Mouse (Mus musculus): ENCODE results near the gene Slc5a2.

The Slc5a2 gene

GRCm38 (mm10) chr7:128296514-128296913, 31.1 kb downstream of the Slc5a2 start:
- no peak for ATAC-seq (ENCODE audit: insufficient number of reproducible peaks, low FRiP score, low TSS enrichment)

DNA sequence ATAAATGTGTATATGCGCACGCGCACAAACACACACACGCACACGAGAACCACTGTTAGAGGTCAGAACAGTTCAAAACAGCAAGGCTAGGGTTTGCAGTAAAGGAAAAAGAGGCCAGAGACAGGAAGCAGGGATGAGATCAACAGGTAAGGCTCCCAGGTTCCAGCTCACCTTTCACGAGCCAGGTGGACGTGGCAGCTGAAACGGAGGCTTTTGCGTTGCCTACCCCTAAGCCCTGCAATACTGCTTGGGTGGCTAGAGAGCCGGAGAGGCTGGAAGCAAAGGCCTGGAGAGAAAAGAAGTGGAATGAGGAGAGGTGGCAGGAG, 31.8 kb downstream of the Slc5a2 start:
- no peak for ATAC-seq (ENCODE audit: insufficient number of reproducible peaks, low FRiP score, low TSS enrichment)

DNA sequence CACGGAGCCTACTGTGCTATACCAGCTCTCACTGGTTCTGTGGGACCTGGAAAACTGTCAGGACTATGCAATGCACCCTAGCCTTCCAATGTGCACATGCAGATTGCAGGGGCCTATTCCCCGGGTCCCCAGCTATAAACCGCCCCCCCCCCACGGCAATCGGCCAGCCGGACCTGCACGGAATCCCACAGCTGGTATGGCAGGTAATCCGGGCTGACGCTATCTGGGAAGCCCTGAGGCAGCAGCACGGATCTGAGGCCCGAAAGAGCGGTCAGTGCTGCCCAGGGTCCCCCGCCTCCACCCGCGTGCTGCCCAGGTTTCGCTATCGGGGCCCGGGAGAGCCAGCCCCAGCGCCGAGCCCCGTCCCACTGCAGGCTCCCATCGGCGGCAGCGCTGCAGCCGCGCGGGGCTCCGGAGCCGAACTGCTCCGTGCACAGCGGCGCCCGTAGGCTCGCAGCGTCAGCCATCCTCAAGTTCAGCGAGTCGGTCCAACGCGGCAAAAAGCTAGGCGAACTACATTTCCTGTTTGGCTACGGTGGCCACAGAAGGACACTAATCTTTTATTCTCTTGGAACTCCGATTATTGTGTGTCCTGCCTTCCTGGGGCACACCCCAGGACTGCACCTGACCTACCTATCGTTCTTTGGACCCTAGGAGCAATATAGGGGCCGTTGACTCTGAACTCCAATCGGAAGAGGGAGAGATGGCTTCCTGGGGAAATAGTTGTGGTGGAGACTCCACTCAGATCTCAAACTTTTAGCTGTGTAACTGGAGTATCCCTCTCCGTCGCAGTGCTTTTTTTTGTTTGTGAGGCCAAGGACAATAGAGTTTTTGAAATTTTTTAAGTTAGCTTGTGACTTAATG, 32.4 kb downstream of the Slc5a2 start, which contains the start of gene BC017158:
Gene BC017158 (minus strand): TSS at position 554 of the 864 bp plus-strand sequence.
- ATAC-seq (ENCODE audit: insufficient number of reproducible peaks, low FRiP score, low TSS enrichment): peak; percentile 40; the same call in 1 of the 2 replicates

GRCm38 (mm10) chr7:128298481-128299342, 33.3 kb downstream of the Slc5a2 start:
- no peak for ATAC-seq (ENCODE audit: insufficient number of reproducible peaks, low FRiP score, low TSS enrichment)

DNA sequence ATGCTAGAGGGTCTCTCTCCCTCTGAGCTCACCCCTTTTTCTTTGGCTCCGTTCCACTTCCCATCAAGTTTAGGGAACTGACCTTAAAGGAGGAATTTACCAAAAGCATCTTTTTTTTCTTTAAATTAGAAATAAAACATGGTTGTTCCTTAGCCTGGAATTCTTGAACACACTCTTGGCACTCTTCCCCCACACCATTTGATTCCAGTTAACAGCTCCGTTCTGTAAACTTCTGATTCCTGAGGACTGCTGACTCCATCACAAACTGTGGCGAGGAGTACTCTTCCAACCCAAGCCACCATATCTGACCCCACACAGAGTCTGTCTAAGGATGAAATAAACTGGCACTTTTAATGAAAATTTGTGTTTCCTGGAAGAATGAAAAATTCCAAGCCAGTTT, 35.5 kb downstream of the Slc5a2 start:
- ATAC-seq (ENCODE audit: insufficient number of reproducible peaks, low FRiP score, low TSS enrichment): no peak

DNA sequence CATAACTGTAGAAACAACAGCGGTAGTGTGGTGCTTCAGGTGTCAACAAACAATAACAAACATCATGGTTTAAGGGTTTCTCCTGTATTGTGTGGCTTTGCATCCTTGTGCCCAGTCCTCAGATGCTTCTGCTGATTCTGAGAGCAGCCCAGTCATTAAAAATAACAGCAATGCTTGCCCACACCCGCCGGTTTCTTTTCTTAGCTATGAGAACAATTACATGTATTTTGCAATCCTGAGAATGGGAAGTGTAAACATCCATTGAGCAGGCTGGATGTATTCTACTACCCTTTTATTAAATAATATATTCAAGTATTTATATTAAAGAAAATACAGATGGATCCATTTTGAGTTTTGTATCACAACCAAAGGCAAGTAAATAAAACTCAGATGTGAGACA, 36.7 kb downstream of the Slc5a2 start:
- ATAC-seq (ENCODE audit: insufficient number of reproducible peaks, low FRiP score, low TSS enrichment): no peak

DNA sequence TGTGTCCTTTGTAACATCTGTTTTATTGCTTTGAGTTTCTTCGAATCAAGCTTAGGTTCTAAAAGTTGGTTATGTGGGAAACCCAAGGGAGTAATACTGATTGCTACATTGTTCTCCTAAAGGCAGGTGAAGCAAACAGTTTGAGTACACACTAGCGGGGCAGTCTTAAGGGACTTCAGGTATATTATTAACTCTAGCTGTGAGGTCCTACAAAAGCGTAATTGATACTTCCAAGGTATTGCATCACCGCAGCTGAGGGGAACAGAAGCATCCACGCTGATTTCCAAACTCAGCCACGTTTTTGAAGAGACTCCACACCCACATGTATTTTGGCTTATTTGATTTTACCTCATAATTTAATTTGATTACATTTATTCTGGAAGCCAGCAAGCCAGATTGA, 38.7 kb downstream of the Slc5a2 start:
- ATAC-seq (ENCODE audit: insufficient number of reproducible peaks, low FRiP score, low TSS enrichment): no peak

- no peak for ATAC-seq (ENCODE audit: insufficient number of reproducible peaks, low FRiP score, low TSS enrichment)
These were observed 39.5 kb downstream of the Slc5a2 start for GRCm38 (mm10) chr7:128304907-128305306.

- no peak for ATAC-seq (ENCODE audit: insufficient number of reproducible peaks, low FRiP score, low TSS enrichment)
These were observed 42.4 kb downstream of the Slc5a2 start for GRCm38 (mm10) chr7:128307851-128308250.

- ATAC-seq (ENCODE audit: insufficient number of reproducible peaks, low FRiP score, low TSS enrichment): no peak
These were observed 43.8 kb downstream of the Slc5a2 start for GRCm38 (mm10) chr7:128309216-128309615.

DNA sequence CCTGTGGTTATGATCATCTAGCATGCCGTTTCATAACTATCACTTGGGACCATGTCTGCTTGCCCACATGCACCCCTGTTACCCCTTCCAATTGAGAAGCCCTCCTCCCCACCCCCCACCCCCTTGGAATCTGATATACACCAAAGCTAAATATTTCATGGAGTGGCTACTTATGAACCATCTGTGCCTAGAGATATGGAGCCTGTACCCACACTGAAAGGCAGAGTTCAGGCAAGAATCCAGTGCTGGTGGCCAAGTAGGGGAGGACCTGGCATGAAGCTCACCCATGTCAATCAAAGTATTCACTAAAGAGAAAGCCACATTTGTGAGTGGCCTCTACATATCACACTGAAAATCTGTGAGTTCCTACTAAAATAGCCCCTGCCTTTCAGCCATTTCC, 44.3 kb downstream of the Slc5a2 start:
- no peak for ATAC-seq (ENCODE audit: insufficient number of reproducible peaks, low FRiP score, low TSS enrichment)

DNA sequence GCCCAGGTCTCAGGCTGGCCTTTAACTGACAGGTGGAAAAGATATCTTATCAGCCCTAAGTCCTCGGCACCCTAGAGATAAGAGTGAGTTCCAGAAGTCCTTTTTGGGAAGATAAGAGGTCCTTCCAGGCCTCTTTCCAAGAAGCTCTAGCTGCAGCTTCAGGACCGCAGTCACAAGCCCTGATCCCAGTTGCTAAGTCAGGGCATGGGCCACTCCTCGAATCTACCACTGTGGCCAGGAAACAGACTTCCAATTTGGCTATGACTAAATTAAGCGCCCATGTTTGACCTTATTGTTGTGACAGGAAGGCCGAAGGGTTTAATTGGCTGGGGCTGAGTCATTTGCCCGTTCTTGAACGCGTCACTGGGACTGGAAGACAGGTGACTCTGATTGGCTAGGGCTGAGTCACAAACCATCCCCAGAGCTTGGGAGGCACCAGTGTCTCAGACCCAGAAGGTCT, 44.8 kb downstream of the Slc5a2 start:
- ATAC-seq (ENCODE audit: insufficient number of reproducible peaks, low FRiP score, low TSS enrichment): no peak

GRCm38 (mm10) chr7:128311263-128311662, 45.8 kb downstream of the Slc5a2 start:
- ATAC-seq (ENCODE audit: insufficient number of reproducible peaks, low FRiP score, low TSS enrichment): no peak

- ATAC-seq (ENCODE audit: insufficient number of reproducible peaks, low FRiP score, low TSS enrichment): no peak
These were observed 46.4 kb downstream of the Slc5a2 start for GRCm38 (mm10) chr7:128311811-128312210.

DNA sequence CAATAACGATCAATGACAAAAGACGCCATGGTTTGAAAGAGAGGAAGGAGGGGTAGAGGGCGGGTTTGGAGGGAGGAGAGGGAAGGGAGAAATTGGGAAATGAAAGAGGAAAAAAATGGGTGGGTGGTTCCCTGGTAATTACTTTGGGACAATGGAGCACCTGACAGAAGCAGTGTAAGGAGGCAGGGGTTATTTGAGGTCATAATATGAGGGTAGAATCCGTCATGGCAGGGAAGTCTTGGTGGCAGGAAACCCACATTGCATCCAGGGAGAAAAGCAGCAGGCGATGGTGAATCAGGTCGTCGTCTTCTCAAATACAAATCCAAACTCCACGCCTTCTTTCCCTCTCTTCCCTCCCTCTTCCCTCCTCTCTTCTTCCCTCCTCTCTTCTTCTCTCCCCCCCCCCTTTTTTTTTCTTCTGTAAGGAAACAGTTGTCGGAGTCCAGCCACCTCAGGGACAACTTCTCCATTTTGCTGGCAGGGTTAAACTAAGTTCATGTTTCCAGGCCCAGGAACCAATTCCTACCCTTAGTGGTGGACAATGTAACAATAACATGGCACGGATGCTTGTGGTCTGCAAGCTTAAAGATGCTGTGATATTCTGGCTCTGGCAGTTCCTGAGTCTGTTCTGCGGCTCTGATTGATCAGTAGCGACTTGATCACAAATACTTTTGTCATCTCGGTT, 47.1 kb downstream of the Slc5a2 start:
- ATAC-seq (ENCODE audit: insufficient number of reproducible peaks, low FRiP score, low TSS enrichment): no peak

- ATAC-seq (ENCODE audit: insufficient number of reproducible peaks, low FRiP score, low TSS enrichment): no peak
These were observed 48.1 kb downstream of the Slc5a2 start for GRCm38 (mm10) chr7:128313601-128314000.

- no peak; the same call in 1 of the 2 replicates for ATAC-seq (ENCODE audit: insufficient number of reproducible peaks, low FRiP score, low TSS enrichment)
These were observed 49.0 kb downstream of the Slc5a2 start for GRCm38 (mm10) chr7:128314491-128314890.

GRCm38 (mm10) chr7:128317011-128317410, 51.6 kb downstream of the Slc5a2 start:
- ATAC-seq (ENCODE audit: insufficient number of reproducible peaks, low FRiP score, low TSS enrichment): no peak

- ATAC-seq (ENCODE audit: insufficient number of reproducible peaks, low FRiP score, low TSS enrichment): no peak
These were observed 53.7 kb downstream of the Slc5a2 start for GRCm38 (mm10) chr7:128319140-128319539.

DNA sequence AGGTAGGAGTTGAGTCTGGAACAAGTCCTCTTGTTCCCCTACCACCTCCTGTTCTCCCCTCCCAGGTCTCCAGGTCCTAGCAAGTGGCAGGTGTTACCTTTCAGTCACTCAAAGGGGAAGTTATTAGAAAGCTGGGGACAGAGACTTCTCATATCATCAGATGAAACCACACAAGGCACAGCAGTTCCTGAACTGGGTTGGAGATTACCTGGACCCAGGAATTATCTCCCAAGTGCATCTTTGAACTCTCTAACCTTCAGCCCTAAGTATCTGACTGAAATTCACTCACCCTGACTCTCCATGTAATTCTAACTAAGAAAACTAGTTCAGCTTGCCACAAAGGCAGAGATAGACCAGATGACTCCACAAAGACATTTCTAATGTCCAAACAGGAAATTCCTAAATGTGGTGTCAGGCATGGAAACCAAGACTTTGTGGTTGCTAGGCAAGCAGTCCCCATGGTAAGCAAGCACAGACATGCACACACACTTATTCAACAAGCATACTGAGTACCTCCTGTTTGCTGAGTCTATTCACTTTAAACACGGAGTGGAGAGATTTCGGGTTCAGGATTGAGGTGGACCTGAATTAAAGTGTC, 54.9 kb downstream of the Slc5a2 start:
- no peak for ATAC-seq (ENCODE audit: insufficient number of reproducible peaks, low FRiP score, low TSS enrichment)
